Mouse (Mus musculus) gastrocnemius, postnatal 36 days (tissue): ENCODE results near the gene Bcl2l1. TPM values are rescaled to one million over a fixed set of nuclear protein-coding genes. Genes with fewer than 3 reads are reported as not detected.

Experiments
- DNase-seq, 2 experiments: peaks; one replicate each; pipeline ENCODE4 v3.0.0; 2022
- intact Hi-C: fragments of 180-260 bp; cut with DNase I; formaldehyde crosslinking; loops from one replicate; pipeline ENCODE4 v1.15.1; 2025
- total RNA-seq, 2 experiments: library from RNA; stranded (reverse); gene quantifications; 2 replicates each; pipeline ENCODE4 v1.2.3; 2021

The Bcl2l1 gene
- total RNA-seq, 2 experiments from 2014 or later: 15.4 to 17.6 TPM

GRCm38 (mm10) chr2:152781031-152781711 is 50.4 kb downstream of the Bcl2l1 start:
- intact Hi-C loops: no loop called here

GRCm38 (mm10) chr2:152780466-152780865 is 51.1 kb downstream of the Bcl2l1 start:
- no peak for DNase-seq
- intact Hi-C loops: no loop called here

More at GRCm38 (mm10) chr2:152781031-152781711, 50.4 kb downstream of the Bcl2l1 start:
- peak in 1 of 2 experiments; percentile 18 for DNase-seq

- intact Hi-C loops: no loop called here
- no peak for DNase-seq
These were observed 54.4 kb downstream of the Bcl2l1 start for GRCm38 (mm10) chr2:152777081-152777480.

- intact Hi-C loops: no loop called here
These were observed 55.1 kb downstream of the Bcl2l1 start for GRCm38 (mm10) chr2:152776435-152776834.

GRCm38 (mm10) chr2:152776019-152776418 is 55.5 kb downstream of the Bcl2l1 start:
- intact Hi-C loops: no loop called here

More at GRCm38 (mm10) chr2:152776435-152776834, 55.1 kb downstream of the Bcl2l1 start:
- DNase-seq: no peak

GRCm38 (mm10) chr2:152775357-152775756 is 56.2 kb downstream of the Bcl2l1 start:
- no peak for DNase-seq
- intact Hi-C loops: no loop called here

More at GRCm38 (mm10) chr2:152776019-152776418, 55.5 kb downstream of the Bcl2l1 start:
- DNase-seq: no peak

- intact Hi-C loops: no loop called here
- no peak for DNase-seq
These were observed 59.3 kb downstream of the Bcl2l1 start for GRCm38 (mm10) chr2:152772231-152772630.

GRCm38 (mm10) chr2:152771571-152771970 is 60.0 kb downstream of the Bcl2l1 start:
- DNase-seq: no peak

GRCm38 (mm10) chr2:152769677-152770076 is 61.9 kb downstream of the Bcl2l1 start:
- DNase-seq: no peak
- intact Hi-C loops: no loop called here

More at GRCm38 (mm10) chr2:152771571-152771970, 60.0 kb downstream of the Bcl2l1 start:
- intact Hi-C loops: no loop called here

- intact Hi-C loops: loop anchor here (2.0 kb wide), 1 partner anchor 61 kb away; no protein-coding TSS in a partner anchor
These were observed 63.8 kb downstream of the Bcl2l1 start for GRCm38 (mm10) chr2:152767618-152768271.

GRCm38 (mm10) chr2:152766387-152767123 is 65.0 kb downstream of the Bcl2l1 start:
- intact Hi-C loops: loop anchor here (2.0 kb wide), 1 partner anchor 62 kb away; no protein-coding TSS in a partner anchor
- DNase-seq: peak; percentile 92 to 95

More at GRCm38 (mm10) chr2:152767618-152768271, 63.8 kb downstream of the Bcl2l1 start:
- peak in 1 of 2 experiments; percentile 44 for DNase-seq

- no peak for DNase-seq
- intact Hi-C loops: loop anchor here (2.0 kb wide), 1 partner anchor 66 kb away; no protein-coding TSS in a partner anchor
These were observed 66.4 kb downstream of the Bcl2l1 start for GRCm38 (mm10) chr2:152765045-152765674.

GRCm38 (mm10) chr2:152764172-152765044 is 67.1 kb downstream of the Bcl2l1 start:
- intact Hi-C loops: loop anchor here (2.0 kb wide), 1 partner anchor 66 kb away; no protein-coding TSS in a partner anchor
- no peak for DNase-seq

- intact Hi-C loops: no loop called here
These were observed 68.2 kb downstream of the Bcl2l1 start for GRCm38 (mm10) chr2:152763310-152763709.

GRCm38 (mm10) chr2:152758351-152758750 is 73.2 kb downstream of the Bcl2l1 start:
- intact Hi-C loops: no loop called here
- no peak for DNase-seq

More at GRCm38 (mm10) chr2:152763310-152763709, 68.2 kb downstream of the Bcl2l1 start:
- no peak for DNase-seq

- intact Hi-C loops: no loop called here
- DNase-seq: no peak
These were observed 74.0 kb downstream of the Bcl2l1 start for GRCm38 (mm10) chr2:152757478-152757877.

GRCm38 (mm10) chr2:152756474-152757393 is 74.8 kb downstream of the Bcl2l1 start:
- intact Hi-C loops: no loop called here
- DNase-seq: no peak
